ENCODE assay signal across 8 mouse cellular contexts in the genomic region with DNA sequence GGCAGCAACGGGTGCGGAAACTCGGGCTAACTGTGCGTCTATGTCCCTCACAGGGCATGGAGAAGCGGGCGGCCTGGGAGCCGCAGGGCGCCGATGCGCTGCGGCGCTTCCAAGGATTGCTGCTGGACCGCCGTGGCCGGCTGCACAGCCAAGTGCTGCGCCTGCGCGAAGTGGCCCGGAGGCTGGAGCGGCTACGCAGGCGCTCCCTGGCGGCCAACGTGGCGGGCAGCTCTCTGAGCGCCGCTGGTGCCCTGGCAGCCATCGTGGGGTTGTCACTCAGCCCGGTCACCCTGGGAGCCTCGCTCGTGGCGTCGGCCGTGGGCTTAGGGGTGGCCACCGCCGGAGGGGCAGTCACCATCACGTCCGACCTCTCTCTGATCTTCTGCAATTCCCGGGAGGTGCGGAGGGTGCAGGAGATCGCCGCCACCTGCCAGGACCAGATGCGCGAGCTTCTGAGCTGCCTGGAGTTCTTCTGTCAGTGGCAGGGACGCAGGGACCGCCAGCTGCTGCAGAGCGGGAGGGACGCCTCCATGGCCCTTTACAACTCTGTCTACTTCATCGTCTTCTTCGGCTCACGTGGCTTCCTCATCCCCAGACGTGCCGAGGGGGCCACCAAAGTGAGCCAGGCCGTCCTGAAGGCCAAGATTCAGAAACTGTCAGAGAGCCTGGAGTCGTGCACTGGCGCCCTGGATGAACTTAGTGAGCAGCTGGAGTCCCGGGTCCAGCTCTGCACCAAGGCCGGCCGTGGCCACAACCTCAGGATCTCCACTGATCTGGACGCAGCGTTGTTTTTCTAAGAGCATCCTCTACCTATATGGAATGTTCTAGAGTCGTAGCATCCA. TPM values are rescaled to one million over a fixed set of nuclear protein-coding genes. Genes with fewer than 3 reads are reported as not detected.
A peak's percentile ranks its signal among the peaks of the same experiment; 100 is the strongest.
DNase-seq lines count a peak whose midpoint lies in the region; ATAC-seq and TF ChIP-seq lines count a peak whose summit lies in the region.

No protein-coding gene starts in this region.

- TF ChIP-seq CTCF in G1E (IDR thresholded peaks at IDR 0.05; ENCODE audit: low read depth, low read length): no peak
- peak; percentile 52 for TF ChIP-seq CTCF in cerebellum, adult 2 months (IDR thresholded peaks at IDR 0.05; ENCODE audit: borderline replicate concordance, insufficient read depth, low read depth, low read length)
- TF ChIP-seq CTCF in forebrain, postnatal 0 days (IDR thresholded peaks at IDR 0.05; ENCODE audit: low read depth): peak; percentile 80
- TF ChIP-seq CTCF in layer of hippocampus, adult 2 months (conservative IDR thresholded peaks at IDR 0.05): peak; percentile 86
- TF ChIP-seq CTCF in lung, embryonic 14.5 days (IDR thresholded peaks at IDR 0.05; ENCODE audit: low read depth): peak; percentile 62

- peaks cover 67% of the 10 kb centered on the region for H3K4me1 ChIP-seq in G1E (ENCODE audit: insufficient read depth, low read depth, low read length)
- H3K4me1 ChIP-seq in cerebellum, adult 2 months (ENCODE audit: control insufficient read depth, insufficient read depth, low read length): no peaks in the 10 kb centered on the region
- no peaks in the 10 kb centered on the region; the same call in 1 of the 2 replicates for H3K4me1 ChIP-seq in forebrain, postnatal 0 days (ENCODE audit: insufficient read depth)
- H3K4me1 ChIP-seq in lung, embryonic 14.5 days (ENCODE audit: insufficient read depth): no peaks in the 10 kb centered on the region

- no peaks in the 10 kb centered on the region for H3K36me3 ChIP-seq in G1E (replicated peaks)
- no peaks in the 10 kb centered on the region for H3K36me3 ChIP-seq in forebrain, postnatal 0 days (ENCODE audit: insufficient read depth)
- no peaks in the 10 kb centered on the region for H3K36me3 ChIP-seq in lung, embryonic 14.5 days (ENCODE audit: insufficient read depth)

- peak; percentile 17; the same call in 1 of the 2 replicates for ATAC-seq in G1E (ENCODE audit: extremely low read depth, insufficient number of reproducible peaks, low FRiP score, poor library complexity, severe bottlenecking)
- ATAC-seq in forebrain, postnatal 0 days: peak; percentile 93
- ATAC-seq in lung, embryonic 14.5 days (ENCODE audit: insufficient read depth): peak; percentile 91
- peak; percentile 70 for ATAC-seq in neutrophil, adult 5-6 weeks (ENCODE audit: extremely low read depth, insufficient number of reproducible peaks, low FRiP score, poor library complexity, severe bottlenecking)

- WGBS in cerebellum, adult 2 months: 3% methylated on average over 62 of the region's 62 CpGs
- WGBS in forebrain, postnatal 0 days: 3% methylated on average over 62 of the region's 62 CpGs
- 3% methylated on average over 62 of the region's 62 CpGs for WGBS in lung, embryonic 14.5 days

- H3K27me3 ChIP-seq in G1E (ENCODE audit: insufficient read depth, low read length): no peaks in the 10 kb centered on the region
- H3K27me3 ChIP-seq in cerebellum, adult 2 months (ENCODE audit: control insufficient read depth, insufficient read depth, low read length): no peaks in the 10 kb centered on the region
- no peaks in the 10 kb centered on the region for H3K27me3 ChIP-seq in forebrain, postnatal 0 days (ENCODE audit: insufficient read depth, low read length)
- H3K27me3 ChIP-seq in lung, embryonic 14.5 days (ENCODE audit: insufficient read depth, low read length): no peaks in the 10 kb centered on the region

- peak overlapping the region; percentile 72 for H3K4me2 ChIP-seq in forebrain, postnatal 0 days (ENCODE audit: low read depth)
- H3K4me2 ChIP-seq in lung, embryonic 14.5 days: peak overlapping the region; percentile 84

- H3K9ac ChIP-seq in forebrain, postnatal 0 days: peak overlapping the region; percentile 53
- peak overlapping the region; percentile 58 for H3K9ac ChIP-seq in lung, embryonic 14.5 days

- no peaks in the 10 kb centered on the region for H3K9me3 ChIP-seq in G1E (replicated peaks)
- H3K9me3 ChIP-seq in forebrain, postnatal 0 days (ENCODE audit: low read length): no peaks in the 10 kb centered on the region
- no peaks in the 10 kb centered on the region for H3K9me3 ChIP-seq in lung, embryonic 14.5 days (ENCODE audit: low read depth, low read length)

- DNase-seq in G1E (ENCODE audit: low spot score): peak; percentile 90
- peak; percentile 92 for DNase-seq in cerebellum, adult 2 months
- DNase-seq in forebrain, postnatal 0 days: peak; percentile 91
- peak; percentile 94 for DNase-seq in heart, postnatal 4 days
- DNase-seq in layer of hippocampus, adult 2 months (ENCODE audit: low spot score in 2 of 2): peak; percentile 88 to 89
- peak; percentile 96 for DNase-seq in lung, embryonic 14.5 days
- peak; percentile 82 for DNase-seq in testis, postnatal 14 days (ENCODE audit: low spot score)

- H3K4me3 ChIP-seq in G1E (ENCODE audit: low read depth, low read length): peak overlapping the region; percentile 83
- H3K4me3 ChIP-seq in cerebellum, adult 2 months (replicated peaks; ENCODE audit: insufficient read depth, low read depth, low read length): peak overlapping the region; percentile 72
- peak overlapping the region; percentile 53 for H3K4me3 ChIP-seq in forebrain, postnatal 0 days (ENCODE audit: low read depth, low read length)
- peak overlapping the region; percentile 87 for H3K4me3 ChIP-seq in layer of hippocampus, adult 2 months
- peak overlapping the region; percentile 54 for H3K4me3 ChIP-seq in lung, embryonic 14.5 days (ENCODE audit: low read depth, low read length)

- H3K27ac ChIP-seq in cerebellum, adult 2 months (ENCODE audit: insufficient read depth, low read length): peak overlapping the region; percentile 82
- no peak overlapping the region for H3K27ac ChIP-seq in forebrain, postnatal 0 days (ENCODE audit: low read depth, low read length)
- H3K27ac ChIP-seq in layer of hippocampus, adult 2 months: peak overlapping the region; percentile 96
- H3K27ac ChIP-seq in lung, embryonic 14.5 days (ENCODE audit: low read depth): peak overlapping the region; percentile 16; the same call in 1 of the 2 replicates

- TF ChIP-seq POLR2A in cerebellum, adult 2 months (IDR thresholded peaks at IDR 0.05; ENCODE audit: borderline replicate concordance, insufficient read depth, low read length): peak; percentile 70

RNA-seq across cellular contexts. Expression of a gene that starts 2.2 kb away (rescaled TPM):
- total RNA-seq in G1E (2014; fragmentation: Nextera tagmentation): 0.83 and 1.5 TPM in 2 replicates
- 0.98 and 0.99 TPM in 2 replicates for total RNA-seq in G1E (2017)
- 0.16 and 0.19 TPM in 2 replicates for polyA plus RNA-seq in G1E (2012)
- polyA plus RNA-seq in cerebellum, adult 2 months (2012; rRNA removed): 1.5 TPM in 2 replicates
- 8.7 TPM in 2 replicates for total RNA-seq in forebrain, postnatal 0 days (2014; rRNA removed)
- 5.9 and 6.2 TPM in 2 replicates for polyA plus RNA-seq in forebrain, postnatal 0 days (2015; fragmentation: Nextera tagmentation; extraction: Ambion mirVana)
- total RNA-seq in heart, postnatal 4 days (2021): 10 to 100 TPM; 29.5 to 36.8 TPM
- 1 to 10 TPM; 1.9 to 2.5 TPM for total RNA-seq in layer of hippocampus, adult 2 months (2021)
- polyA plus RNA-seq in lung, embryonic 14.5 days (2014; fragmentation: Nextera tagmentation; extraction: Ambion mirVana): 0.43 and 0.83 TPM in 2 replicates
- total RNA-seq in neutrophil, adult 5-6 weeks (2017): not detected in 2 replicates

RNA-seq across cellular contexts. Expression of a gene that starts 27.7 kb away (rescaled TPM):
- total RNA-seq in G1E (2014; fragmentation: Nextera tagmentation) (81.3 and 100 TPM in 2 replicates), G1E (2017) (120 and 133 TPM in 2 replicates)
- polyA plus RNA-seq in G1E (2012): 7.2 and 12.5 TPM in 2 replicates
- polyA plus RNA-seq in cerebellum, adult 2 months (2012; rRNA removed): 83.0 and 84.6 TPM in 2 replicates
- total RNA-seq in forebrain, postnatal 0 days (2014; rRNA removed): 34.6 and 41.9 TPM in 2 replicates
- polyA plus RNA-seq in forebrain, postnatal 0 days (2015; fragmentation: Nextera tagmentation; extraction: Ambion mirVana): 51.0 and 60.0 TPM in 2 replicates
- 10 to 100 TPM; 42.2 to 44.1 TPM for total RNA-seq in heart, postnatal 4 days (2021)
- total RNA-seq in layer of hippocampus, adult 2 months (2021): 10 to 100 TPM; 58.9 to 60.5 TPM
- 119 and 120 TPM in 2 replicates for polyA plus RNA-seq in lung, embryonic 14.5 days (2014; fragmentation: Nextera tagmentation; extraction: Ambion mirVana)
- 85.9 and 90.2 TPM in 2 replicates for total RNA-seq in neutrophil, adult 5-6 weeks (2017)

Comparison
In these comparisons a context has a peak if more than half of its experiments do, and no peak if none do; other contexts are left out.
1. ATAC-seq: peak in every context shown above with its lines; median percentile 93 in forebrain, postnatal 0 days; 91 in lung, embryonic 14.5 days; 70 in neutrophil, adult 5-6 weeks; 17 in G1E.